Mouse (Mus musculus): Measurements from ENCODE around the gene Smyd4. TPM values are rescaled to one million over a fixed set of nuclear protein-coding genes. Genes with fewer than 3 reads are reported as not detected.

Gene Smyd4
- polyA plus RNA-seq, 1 experiment from 2014 or later, result 16.3 TPM

DNA sequence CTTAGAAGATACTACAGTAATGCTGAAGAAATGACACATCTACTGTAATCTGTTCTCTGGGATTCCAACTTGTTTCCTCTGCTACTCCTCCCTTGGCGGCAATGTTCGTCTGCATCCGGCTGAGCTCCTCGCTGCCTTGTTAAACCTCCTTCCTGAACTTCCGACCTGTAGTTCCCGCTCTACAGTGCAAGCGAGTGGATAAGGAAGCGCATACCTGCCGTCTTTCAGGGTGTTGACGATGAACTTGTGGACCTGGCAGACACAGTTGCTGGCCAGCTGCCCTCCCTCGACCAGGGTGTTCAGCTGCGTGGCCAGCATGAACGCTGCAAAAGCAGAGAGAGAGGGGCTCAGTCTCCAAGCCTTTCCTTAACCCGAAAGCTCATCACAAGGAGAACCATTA lies 8.2 kb upstream of the Smyd4 start:
- Histone ChIP-seq H3K4me2 (ENCODE audit: low read depth, low read length) (no peak overlapping the region), H3K9me3 (replicated peaks; ENCODE audit: control insufficient read depth, low read length) (no peaks in the 10 kb centered on the region), H3K27ac (ENCODE audit: low read length) (peak overlapping the region; percentile 55; the same call in 1 of the 2 replicates), H3K4me1 (ENCODE audit: control insufficient read depth, insufficient read depth, low read length) (peaks cover 14% of the 10 kb centered on the region), H3K27me3 (ENCODE audit: control insufficient read depth, insufficient read depth, low read length) (no peaks in the 10 kb centered on the region), H3K9ac (ENCODE audit: low read length) (no peak overlapping the region), H3K36me3 (ENCODE audit: control insufficient read depth, insufficient read depth) (peaks cover 31% of the 10 kb centered on the region), H3K4me3 (ENCODE audit: low read length) (no peak overlapping the region)
- WGBS, result 62% methylated on average over 14 of the region's 14 CpGs
- ATAC-seq (replicated peaks; ENCODE audit: extremely low read depth, insufficient read depth, low FRiP score), result no peak

DNA sequence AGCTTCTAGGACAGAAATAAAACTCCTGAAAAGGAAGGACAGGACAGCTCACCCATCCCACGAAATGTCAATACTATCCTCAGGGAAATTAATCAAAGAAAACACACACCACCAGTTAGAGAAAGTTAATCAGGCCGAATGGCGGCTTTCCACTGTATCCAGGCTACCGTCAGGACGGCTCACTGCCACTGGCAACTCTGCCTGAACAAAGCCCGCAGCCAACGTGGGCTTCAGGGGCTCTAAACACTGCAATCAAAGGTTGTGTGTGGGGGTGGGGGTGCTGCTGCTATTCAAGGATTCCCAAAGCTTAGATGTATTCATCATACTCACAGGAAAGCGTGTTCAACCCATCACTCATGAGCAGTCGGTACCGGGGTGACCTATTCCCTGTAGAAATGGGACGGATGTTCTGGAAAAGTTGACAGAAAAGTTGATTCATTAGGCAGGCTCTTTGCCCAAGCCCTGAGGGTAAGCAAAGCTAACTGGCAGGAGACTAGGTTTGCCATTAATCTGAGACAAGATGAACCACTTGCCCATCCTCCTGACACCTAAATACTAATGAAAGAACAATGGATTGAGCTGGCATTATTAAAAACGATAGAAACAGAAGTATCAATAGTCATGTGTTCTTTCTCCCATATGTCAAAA lies 7.4 kb upstream of the Smyd4 start:
- Histone ChIP-seq H3K27ac (ENCODE audit: low read length) (no peak overlapping the region), H3K4me2 (ENCODE audit: low read depth, low read length) (no peak overlapping the region), H3K36me3 (ENCODE audit: control insufficient read depth, insufficient read depth) (peaks cover 31% of the 10 kb centered on the region), H3K9ac (ENCODE audit: low read length) (no peak overlapping the region), H3K9me3 (replicated peaks; ENCODE audit: control insufficient read depth, low read length) (no peaks in the 10 kb centered on the region), H3K4me1 (ENCODE audit: control insufficient read depth, insufficient read depth, low read length) (peaks cover 14% of the 10 kb centered on the region), H3K27me3 (ENCODE audit: control insufficient read depth, insufficient read depth, low read length) (no peaks in the 10 kb centered on the region), H3K4me3 (ENCODE audit: low read length) (no peak overlapping the region)
- 86% methylated on average over 12 of the region's 12 CpGs for WGBS
- ATAC-seq (replicated peaks; ENCODE audit: extremely low read depth, insufficient read depth, low FRiP score), result no peak

DNA sequence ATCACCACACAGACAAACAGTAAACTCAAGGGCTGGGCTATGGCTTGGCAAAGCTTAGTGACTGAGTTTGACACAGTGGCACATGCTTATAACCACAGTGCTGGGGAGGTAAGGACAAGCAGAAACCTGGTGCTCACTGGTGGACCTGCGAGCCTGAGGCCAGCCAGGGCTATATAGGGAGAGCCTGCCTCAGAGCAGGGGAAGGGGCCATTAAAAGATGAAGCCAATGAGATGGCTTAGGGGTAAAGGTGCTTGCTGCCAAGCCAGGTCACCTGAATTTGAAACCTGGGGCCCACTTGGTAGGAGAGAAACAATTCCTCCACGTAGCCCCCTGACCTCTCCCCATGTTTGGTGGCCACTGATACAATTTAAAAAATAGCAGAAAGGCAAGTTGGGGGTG lies 5.1 kb upstream of the Smyd4 start:
- 83% methylated on average over 2 of the region's 2 CpGs for WGBS
- Histone ChIP-seq H3K27ac (ENCODE audit: low read length) (no peak overlapping the region), H3K36me3 (ENCODE audit: control insufficient read depth, insufficient read depth) (peaks cover 23% of the 10 kb centered on the region)

DNA sequence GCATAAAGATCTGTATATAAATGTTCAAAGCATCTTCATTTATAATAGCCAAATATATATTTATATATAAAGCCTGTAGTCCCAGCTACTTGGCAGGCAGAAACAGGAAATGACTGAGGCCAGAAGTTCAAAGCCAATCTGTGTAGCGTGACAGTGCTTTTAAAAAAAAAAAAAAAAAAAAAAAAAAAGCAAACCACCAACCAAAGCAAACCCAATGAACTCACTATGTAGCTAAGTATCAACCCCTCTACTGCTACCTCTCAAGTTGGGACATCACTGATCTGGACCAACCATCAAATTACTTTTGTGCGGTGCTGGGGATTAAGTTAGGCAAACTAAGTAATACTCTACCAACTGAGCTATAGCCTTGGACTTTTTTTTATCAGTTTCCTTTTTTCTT lies 4.1 kb upstream of the Smyd4 start:
- Histone ChIP-seq H3K4me1 (ENCODE audit: control insufficient read depth, insufficient read depth, low read length) (peaks cover 23% of the 10 kb centered on the region), H3K27me3 (ENCODE audit: control insufficient read depth, insufficient read depth, low read length) (no peaks in the 10 kb centered on the region), H3K9me3 (replicated peaks; ENCODE audit: control insufficient read depth, low read length) (no peaks in the 10 kb centered on the region), H3K27ac (ENCODE audit: low read length) (no peak overlapping the region; the same call in 1 of the 2 replicates), H3K36me3 (ENCODE audit: control insufficient read depth, insufficient read depth) (peaks cover 20% of the 10 kb centered on the region), H3K4me3 (ENCODE audit: low read length) (no peak overlapping the region), H3K4me2 (ENCODE audit: low read depth, low read length) (no peak overlapping the region), H3K9ac (ENCODE audit: low read length) (no peak overlapping the region)
- ATAC-seq (replicated peaks; ENCODE audit: extremely low read depth, insufficient read depth, low FRiP score), result no peak
- 63% methylated on average over 2 of the region's 2 CpGs for WGBS

More for the DNA sequence above, 5.1 kb upstream of the Smyd4 start:
- Histone ChIP-seq H3K4me2 (ENCODE audit: low read depth, low read length) (no peak overlapping the region), H3K9me3 (replicated peaks; ENCODE audit: control insufficient read depth, low read length) (no peaks in the 10 kb centered on the region), H3K4me3 (ENCODE audit: low read length) (no peak overlapping the region), H3K9ac (ENCODE audit: low read length) (no peak overlapping the region), H3K4me1 (ENCODE audit: control insufficient read depth, insufficient read depth, low read length) (peaks cover 19% of the 10 kb centered on the region), H3K27me3 (ENCODE audit: control insufficient read depth, insufficient read depth, low read length) (no peaks in the 10 kb centered on the region)
- ATAC-seq (replicated peaks; ENCODE audit: extremely low read depth, insufficient read depth, low FRiP score), result no peak

DNA sequence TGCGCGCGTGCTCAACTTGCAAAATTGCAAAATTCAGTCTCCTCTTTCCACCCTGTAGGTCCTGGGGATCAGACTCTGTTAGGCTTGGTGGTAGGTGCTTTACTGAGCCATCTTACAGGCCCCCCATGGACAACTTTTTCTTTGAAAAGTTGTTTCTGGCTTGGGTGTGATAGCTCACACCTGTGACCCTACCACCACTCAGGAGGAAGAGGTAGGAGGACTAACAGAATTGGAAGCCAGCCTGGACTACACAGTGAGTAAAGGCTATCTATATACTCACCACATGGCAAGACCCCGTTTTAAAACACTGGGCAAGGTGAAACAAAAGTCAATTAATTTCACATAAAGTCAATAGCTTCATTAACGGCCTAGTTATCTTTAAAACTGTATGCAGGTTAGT lies 3.5 kb upstream of the Smyd4 start:
- no peak for ATAC-seq (replicated peaks; ENCODE audit: extremely low read depth, insufficient read depth, low FRiP score)
- H3K27me3 ChIP-seq (ENCODE audit: control insufficient read depth, insufficient read depth, low read length), result no peaks in the 10 kb centered on the region
- H3K27ac ChIP-seq (ENCODE audit: low read length), result no peak overlapping the region
- H3K4me3 ChIP-seq (ENCODE audit: low read length), result no peak overlapping the region
- no peak overlapping the region for H3K4me2 ChIP-seq (ENCODE audit: low read depth, low read length)
- H3K4me1 ChIP-seq (ENCODE audit: control insufficient read depth, insufficient read depth, low read length), result peaks cover 23% of the 10 kb centered on the region
- peaks cover 16% of the 10 kb centered on the region for H3K36me3 ChIP-seq (ENCODE audit: control insufficient read depth, insufficient read depth)
- no peak overlapping the region for H3K9ac ChIP-seq (ENCODE audit: low read length)
- no peaks in the 10 kb centered on the region for H3K9me3 ChIP-seq (replicated peaks; ENCODE audit: control insufficient read depth, low read length)
- 89% methylated on average over 5 of the region's 5 CpGs for WGBS

DNA sequence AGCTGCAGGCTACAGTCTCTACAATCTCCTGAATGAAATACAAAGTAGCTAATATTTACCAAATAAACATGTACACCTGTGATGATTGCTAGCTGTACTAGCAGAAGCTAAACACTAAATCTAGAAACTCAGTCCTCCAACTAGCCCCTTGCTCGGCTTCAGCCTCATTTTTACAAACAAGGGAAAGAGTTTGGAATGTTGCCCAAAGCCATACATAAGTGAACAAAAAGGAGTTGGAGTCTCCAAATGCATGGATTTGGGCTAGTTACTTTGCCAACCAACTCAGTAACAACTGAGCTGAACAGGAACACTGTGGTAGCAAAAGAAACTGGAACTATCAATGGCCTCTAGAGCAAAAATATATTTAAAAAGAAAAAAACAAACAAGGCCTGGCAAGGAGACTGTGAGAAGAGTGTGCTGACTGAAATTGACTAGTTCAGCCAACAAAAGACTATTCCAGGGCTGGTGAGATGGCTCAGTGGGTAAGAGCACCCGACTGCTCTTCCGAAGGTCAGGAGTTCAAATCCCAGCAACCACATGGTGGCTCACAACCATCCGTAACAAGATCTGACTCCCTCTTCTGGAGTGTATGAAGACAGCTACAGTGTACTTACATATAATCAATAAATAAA lies 1.6 kb upstream of the Smyd4 start:
- H3K4me2 ChIP-seq (ENCODE audit: low read depth, low read length), result peak overlapping the region; percentile 94
- peaks cover 26% of the 10 kb centered on the region for H3K4me1 ChIP-seq (ENCODE audit: control insufficient read depth, insufficient read depth, low read length)
- H3K36me3 ChIP-seq (ENCODE audit: control insufficient read depth, insufficient read depth), result no peaks in the 10 kb centered on the region
- no peak overlapping the region for H3K27ac ChIP-seq (ENCODE audit: low read length)
- no peak for ATAC-seq (replicated peaks; ENCODE audit: extremely low read depth, insufficient read depth, low FRiP score)
- H3K27me3 ChIP-seq (ENCODE audit: control insufficient read depth, insufficient read depth, low read length), result no peaks in the 10 kb centered on the region
- peak overlapping the region; percentile 82; the same call in 1 of the 2 replicates for H3K4me3 ChIP-seq (ENCODE audit: low read length)
- H3K9ac ChIP-seq (ENCODE audit: low read length), result peak overlapping the region; percentile 21
- H3K9me3 ChIP-seq (replicated peaks; ENCODE audit: control insufficient read depth, low read length), result no peaks in the 10 kb centered on the region
- 57% methylated on average over 3 of the region's 4 CpGs for WGBS

DNA sequence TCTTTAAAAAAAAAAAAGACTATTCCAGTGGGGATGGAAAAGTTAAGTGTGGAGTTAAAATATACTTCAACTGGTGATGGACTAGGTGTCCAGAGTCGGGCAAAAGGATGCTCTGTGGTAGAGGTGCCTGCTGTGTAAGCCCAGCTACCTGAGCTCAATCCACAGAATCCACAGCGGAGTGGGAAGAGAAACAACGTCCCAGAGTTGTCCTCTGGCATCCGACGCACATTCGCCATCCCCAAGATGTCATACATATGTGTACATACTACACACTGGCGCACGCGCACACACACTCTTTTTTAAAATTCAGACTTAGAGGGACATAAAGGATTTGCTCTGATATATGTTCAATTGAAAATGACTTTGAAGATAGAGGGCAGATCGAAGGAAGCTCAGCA lies 1.0 kb upstream of the Smyd4 start:
- Histone ChIP-seq H3K4me3 (ENCODE audit: low read length) (peak overlapping the region; percentile 82), H3K27me3 (ENCODE audit: control insufficient read depth, insufficient read depth, low read length) (no peaks in the 10 kb centered on the region), H3K27ac (ENCODE audit: low read length) (no peak overlapping the region), H3K36me3 (ENCODE audit: control insufficient read depth, insufficient read depth) (no peaks in the 10 kb centered on the region), H3K9me3 (replicated peaks; ENCODE audit: control insufficient read depth, low read length) (no peaks in the 10 kb centered on the region), H3K4me2 (ENCODE audit: low read depth, low read length) (peak overlapping the region; percentile 94), H3K4me1 (ENCODE audit: control insufficient read depth, insufficient read depth, low read length) (peaks cover 26% of the 10 kb centered on the region), H3K9ac (ENCODE audit: low read length) (peak overlapping the region; percentile 88)
- ATAC-seq (replicated peaks; ENCODE audit: extremely low read depth, insufficient read depth, low FRiP score), result no peak
- 37% methylated on average over 10 of the region's 10 CpGs for WGBS

DNA sequence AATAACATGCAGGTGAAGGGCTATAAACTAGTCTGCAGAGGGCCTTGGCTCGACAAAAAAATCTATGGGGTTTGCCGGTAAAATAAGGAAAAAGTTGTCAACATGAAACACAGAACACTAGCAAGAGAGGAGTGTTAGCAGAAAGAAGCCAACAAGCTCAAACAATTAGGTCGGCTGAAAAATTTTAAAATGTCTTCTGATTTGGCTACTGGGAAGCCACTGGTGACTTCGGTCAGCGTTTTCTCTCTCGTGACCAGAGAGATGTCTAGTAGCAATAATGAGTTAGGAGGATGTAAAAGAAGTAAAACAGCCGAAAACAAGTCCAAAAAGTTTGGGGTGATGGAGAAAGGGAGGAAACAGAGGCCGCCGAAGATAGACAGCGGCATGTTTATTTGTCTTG lies 637 bp upstream of the Smyd4 start:
- H3K9ac ChIP-seq (ENCODE audit: low read length), result peak overlapping the region; percentile 88
- no peaks in the 10 kb centered on the region for H3K9me3 ChIP-seq (replicated peaks; ENCODE audit: control insufficient read depth, low read length)
- no peaks in the 10 kb centered on the region for H3K27me3 ChIP-seq (ENCODE audit: control insufficient read depth, insufficient read depth, low read length)
- no peaks in the 10 kb centered on the region for H3K36me3 ChIP-seq (ENCODE audit: control insufficient read depth, insufficient read depth)
- ATAC-seq (replicated peaks; ENCODE audit: extremely low read depth, insufficient read depth, low FRiP score), result no peak
- H3K4me1 ChIP-seq (ENCODE audit: control insufficient read depth, insufficient read depth, low read length), result peaks cover 26% of the 10 kb centered on the region
- peak overlapping the region; percentile 82 for H3K4me3 ChIP-seq (ENCODE audit: low read length)
- peak overlapping the region; percentile 94 for H3K4me2 ChIP-seq (ENCODE audit: low read depth, low read length)
- peak overlapping the region; percentile 76 for H3K27ac ChIP-seq (ENCODE audit: low read length)
- WGBS, result under 1% methylated on average over 10 of the region's 10 CpGs

DNA sequence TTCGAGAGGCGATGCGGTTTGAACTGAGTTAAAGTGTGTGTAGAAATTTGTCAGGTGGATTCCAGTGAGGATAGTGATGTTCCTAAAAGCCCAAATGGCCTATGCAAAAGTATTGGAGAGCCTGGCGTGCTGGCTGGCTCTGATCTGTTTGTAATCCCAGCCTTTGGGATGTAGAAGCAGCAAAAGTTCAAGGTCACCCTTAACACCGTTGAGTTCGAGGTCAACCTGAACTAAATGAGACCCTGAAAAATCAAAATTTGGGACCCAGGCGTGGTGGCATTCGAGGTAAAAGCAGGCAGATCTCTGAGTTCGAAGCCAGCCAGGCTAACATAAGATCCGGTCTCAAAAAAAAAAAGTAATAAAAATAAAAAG lies 643 bp downstream of the Smyd4 start:
- H3K36me3 ChIP-seq (ENCODE audit: control insufficient read depth, insufficient read depth), result no peaks in the 10 kb centered on the region
- WGBS, result 43% methylated on average over 10 of the region's 10 CpGs
- peak overlapping the region; percentile 96 for H3K27ac ChIP-seq (ENCODE audit: low read length)
- peak overlapping the region; percentile 94 for H3K4me2 ChIP-seq (ENCODE audit: low read depth, low read length)
- H3K27me3 ChIP-seq (ENCODE audit: control insufficient read depth, insufficient read depth, low read length), result no peaks in the 10 kb centered on the region
- peak overlapping the region; percentile 82 for H3K4me3 ChIP-seq (ENCODE audit: low read length)
- ATAC-seq (replicated peaks; ENCODE audit: extremely low read depth, insufficient read depth, low FRiP score), result no peak
- peaks cover 23% of the 10 kb centered on the region for H3K4me1 ChIP-seq (ENCODE audit: control insufficient read depth, insufficient read depth, low read length)
- H3K9me3 ChIP-seq (replicated peaks; ENCODE audit: control insufficient read depth, low read length), result no peaks in the 10 kb centered on the region
- H3K9ac ChIP-seq (ENCODE audit: low read length), result peak overlapping the region; percentile 88

Measured in heart, embryonic 16.5 days (tissue).